Mouse (Mus musculus): Measurements from ENCODE around the gene Hyal1. TPM values are rescaled to one million over a fixed set of nuclear protein-coding genes. Genes with fewer than 3 reads are reported as not detected.

Hyal1 gene
- polyA plus RNA-seq, 1 experiment = 8.1 TPM

GRCm38 (mm10) chr9:107617461-107617860 is 40.7 kb downstream of the Hyal1 start:
- peaks cover 2% of the 10 kb centered on the region for H3K36me3 ChIP-seq (ENCODE audit: control insufficient read depth, insufficient read depth, low read length)
- 0 out of 2 replicates have a peak overlapping the region, but pooled peaks have one; percentile 91 for H3K27ac ChIP-seq (ENCODE audit: insufficient read depth, low read depth, low read length)
- DNase-seq = no peak
- H3K27me3 ChIP-seq (replicated peaks; ENCODE audit: control insufficient read depth, insufficient read depth, low read length) = no peaks in the 10 kb centered on the region
- H3K4me3 ChIP-seq (ENCODE audit: insufficient read depth, low read depth, low read length) = no peak overlapping the region
- TF ChIP-seq CTCF (conservative IDR thresholded peaks at IDR 0.05; ENCODE audit: insufficient read depth, insufficient read length, low read depth, low read length) = no peak
- no peak for TF ChIP-seq POLR2A (IDR thresholded peaks at IDR 0.05; ENCODE audit: low read depth, low read length)
- peaks cover 40% of the 10 kb centered on the region for H3K4me1 ChIP-seq (ENCODE audit: control insufficient read depth, insufficient read depth, low read length)
- WGBS = 75% methylated on average over 2 of the region's 2 CpGs

DNA sequence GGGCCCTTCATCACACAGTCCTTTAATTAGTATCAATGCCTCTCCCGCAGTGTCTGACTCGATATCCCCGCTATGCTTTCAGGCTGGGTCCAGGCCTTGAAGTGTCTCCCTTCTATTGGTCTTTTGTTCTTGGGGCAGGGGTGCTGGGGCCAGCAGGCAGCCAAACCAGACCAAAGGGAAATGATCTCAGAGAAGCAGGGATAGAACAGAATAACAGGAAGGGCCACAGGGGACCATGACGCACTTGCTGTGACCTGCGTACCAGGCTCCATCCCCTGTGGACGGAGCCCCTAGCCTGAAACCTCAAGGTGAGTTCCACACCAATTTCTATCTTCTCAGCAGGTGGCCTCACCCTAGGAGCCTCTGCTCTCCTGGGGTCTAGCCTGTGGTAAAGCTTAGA is 41.4 kb downstream of the Hyal1 start:
- TF ChIP-seq CTCF (conservative IDR thresholded peaks at IDR 0.05; ENCODE audit: insufficient read depth, insufficient read length, low read depth, low read length) (no peak), POLR2A (IDR thresholded peaks at IDR 0.05; ENCODE audit: low read depth, low read length) (no peak)
- no peak for DNase-seq
- H3K27ac ChIP-seq (ENCODE audit: insufficient read depth, low read depth, low read length) = peak overlapping the region; percentile 91
- no peak overlapping the region for H3K4me3 ChIP-seq (ENCODE audit: insufficient read depth, low read depth, low read length)
- peaks cover 37% of the 10 kb centered on the region for H3K4me1 ChIP-seq (ENCODE audit: control insufficient read depth, insufficient read depth, low read length)
- no peaks in the 10 kb centered on the region for H3K27me3 ChIP-seq (replicated peaks; ENCODE audit: control insufficient read depth, insufficient read depth, low read length)
- 78% methylated on average over 6 of the region's 6 CpGs for WGBS
- peaks cover 2% of the 10 kb centered on the region for H3K36me3 ChIP-seq (ENCODE audit: control insufficient read depth, insufficient read depth, low read length)

DNA sequence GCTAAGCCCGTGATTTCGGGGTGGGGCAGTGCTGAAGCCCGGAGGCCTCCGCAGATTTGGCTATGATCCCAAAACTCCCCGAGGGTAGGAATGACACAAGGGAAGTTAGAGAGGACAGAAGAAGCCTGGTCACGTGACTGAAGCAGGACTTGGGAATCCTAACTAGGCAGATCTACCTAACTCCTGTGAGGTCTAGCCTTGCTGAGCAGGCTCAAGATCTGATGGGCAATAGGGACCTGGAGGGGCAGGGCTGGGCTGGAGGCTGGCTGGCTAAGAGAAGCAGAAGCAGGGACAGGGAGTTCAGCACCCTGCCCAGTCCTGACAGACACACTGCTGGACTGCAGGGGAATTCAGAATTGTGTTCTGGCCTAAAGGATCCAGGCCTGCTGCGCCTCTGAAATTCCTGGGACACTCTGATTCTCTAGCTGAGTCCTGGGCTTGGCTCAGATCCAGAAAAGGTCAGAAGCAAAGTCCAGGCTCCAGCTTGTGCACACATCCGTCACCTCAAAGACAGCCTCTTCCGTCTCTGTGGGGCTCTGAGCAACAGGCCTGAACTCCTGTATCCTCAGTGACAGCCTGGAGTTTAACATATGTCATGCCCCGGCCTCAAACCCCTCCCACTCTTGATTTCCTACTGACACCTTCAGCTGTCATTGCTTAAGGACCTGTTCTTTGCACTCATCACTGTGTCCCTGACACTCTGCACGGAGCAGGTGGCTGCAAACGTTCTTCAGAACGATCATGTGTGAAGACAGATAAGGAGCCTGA is 42.2 kb downstream of the Hyal1 start:
- TF ChIP-seq CTCF (conservative IDR thresholded peaks at IDR 0.05; ENCODE audit: insufficient read depth, insufficient read length, low read depth, low read length) (no peak), POLR2A (IDR thresholded peaks at IDR 0.05; ENCODE audit: low read depth, low read length) (no peak)
- WGBS = 18% methylated on average over 13 of the region's 13 CpGs
- no peaks in the 10 kb centered on the region for H3K27me3 ChIP-seq (replicated peaks; ENCODE audit: control insufficient read depth, insufficient read depth, low read length)
- DNase-seq = peak; percentile 95
- peaks cover 36% of the 10 kb centered on the region for H3K4me1 ChIP-seq (ENCODE audit: control insufficient read depth, insufficient read depth, low read length)
- H3K27ac ChIP-seq (ENCODE audit: insufficient read depth, low read depth, low read length) = peak overlapping the region; percentile 91
- peaks cover 2% of the 10 kb centered on the region for H3K36me3 ChIP-seq (ENCODE audit: control insufficient read depth, insufficient read depth, low read length)
- no peak overlapping the region for H3K4me3 ChIP-seq (ENCODE audit: insufficient read depth, low read depth, low read length)

- WGBS = 36% methylated on average over 13 of the region's 13 CpGs
- Histone ChIP-seq H3K4me3 (ENCODE audit: insufficient read depth, low read depth, low read length) (no peak overlapping the region), H3K4me1 (ENCODE audit: control insufficient read depth, insufficient read depth, low read length) (peaks cover 41% of the 10 kb centered on the region), H3K36me3 (ENCODE audit: control insufficient read depth, insufficient read depth, low read length) (peaks cover 2% of the 10 kb centered on the region), H3K27me3 (replicated peaks; ENCODE audit: control insufficient read depth, insufficient read depth, low read length) (no peaks in the 10 kb centered on the region), H3K27ac (ENCODE audit: insufficient read depth, low read depth, low read length) (peak overlapping the region; percentile 79)
- DNase-seq = no peak
- TF ChIP-seq POLR2A (IDR thresholded peaks at IDR 0.05; ENCODE audit: low read depth, low read length) = no peak
- no peak for TF ChIP-seq CTCF (conservative IDR thresholded peaks at IDR 0.05; ENCODE audit: insufficient read depth, insufficient read length, low read depth, low read length)
These were observed 42.8 kb downstream of the Hyal1 start for GRCm38 (mm10) chr9:107619546-107619879.

DNA sequence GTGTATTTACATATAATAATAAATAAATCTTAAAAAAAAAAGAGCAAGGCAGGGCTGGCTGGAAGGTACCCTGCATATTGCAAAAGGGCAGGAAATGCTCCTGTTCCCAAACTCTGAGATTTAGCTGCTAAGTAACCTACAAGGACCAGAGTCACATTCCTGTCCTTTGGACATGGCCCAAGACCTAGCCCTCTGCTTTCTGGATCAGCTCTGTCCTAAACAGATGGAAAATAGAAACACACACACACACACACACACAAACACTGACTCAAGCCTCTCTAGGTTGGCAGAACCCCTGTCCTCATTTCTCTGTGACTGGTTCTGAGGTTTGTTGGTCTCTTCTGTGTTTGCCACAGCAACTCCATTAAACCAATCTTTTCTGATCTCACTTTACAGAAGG is 44.2 kb downstream of the Hyal1 start:
- Histone ChIP-seq H3K36me3 (ENCODE audit: control insufficient read depth, insufficient read depth, low read length) (no peaks in the 10 kb centered on the region; the same call in 1 of the 2 replicates), H3K27ac (ENCODE audit: insufficient read depth, low read depth, low read length) (peak overlapping the region; percentile 34; the same call in 1 of the 2 replicates), H3K27me3 (replicated peaks; ENCODE audit: control insufficient read depth, insufficient read depth, low read length) (no peaks in the 10 kb centered on the region), H3K4me1 (ENCODE audit: control insufficient read depth, insufficient read depth, low read length) (peaks cover 50% of the 10 kb centered on the region), H3K4me3 (ENCODE audit: insufficient read depth, low read depth, low read length) (no peak overlapping the region)
- TF ChIP-seq POLR2A (IDR thresholded peaks at IDR 0.05; ENCODE audit: low read depth, low read length) (no peak), CTCF (conservative IDR thresholded peaks at IDR 0.05; ENCODE audit: insufficient read depth, insufficient read length, low read depth, low read length) (no peak)
- peak; percentile 71 for DNase-seq

DNA sequence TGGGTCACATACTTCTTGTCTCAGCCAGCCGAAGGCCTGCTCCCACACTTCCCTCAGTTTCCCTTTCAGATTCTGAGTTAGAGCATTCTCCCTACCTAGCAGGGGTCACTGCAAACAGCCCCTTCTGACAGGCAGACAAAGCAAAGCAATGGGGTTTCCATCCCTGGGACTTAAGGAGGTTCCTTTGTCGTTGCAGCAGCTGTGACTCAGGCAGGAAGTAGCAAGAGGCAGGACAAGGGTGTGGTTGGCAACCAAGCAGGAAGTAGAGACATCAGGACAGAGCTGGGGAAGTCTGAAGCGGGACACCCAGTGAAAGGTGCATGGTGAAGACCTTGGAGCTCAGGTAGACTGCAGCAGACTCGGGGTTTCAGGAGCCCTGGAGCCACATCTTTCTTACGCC is 47.8 kb downstream of the Hyal1 start:
- DNase-seq = peak; percentile 73
- WGBS = 59% methylated on average over 5 of the region's 5 CpGs
- Histone ChIP-seq H3K4me1 (ENCODE audit: control insufficient read depth, insufficient read depth, low read length) (peaks cover 40% of the 10 kb centered on the region), H3K4me3 (ENCODE audit: insufficient read depth, low read depth, low read length) (no peak overlapping the region), H3K27ac (ENCODE audit: insufficient read depth, low read depth, low read length) (peak overlapping the region; percentile 62), H3K27me3 (replicated peaks; ENCODE audit: control insufficient read depth, insufficient read depth, low read length) (no peaks in the 10 kb centered on the region), H3K36me3 (ENCODE audit: control insufficient read depth, insufficient read depth, low read length) (no peaks in the 10 kb centered on the region; the same call in 1 of the 2 replicates)
- TF ChIP-seq CTCF (conservative IDR thresholded peaks at IDR 0.05; ENCODE audit: insufficient read depth, insufficient read length, low read depth, low read length) = no peak
- no peak for TF ChIP-seq POLR2A (IDR thresholded peaks at IDR 0.05; ENCODE audit: low read depth, low read length)

- TF ChIP-seq CTCF (conservative IDR thresholded peaks at IDR 0.05; ENCODE audit: insufficient read depth, insufficient read length, low read depth, low read length) (no peak), POLR2A (IDR thresholded peaks at IDR 0.05; ENCODE audit: low read depth, low read length) (no peak)
- no peak overlapping the region for H3K4me3 ChIP-seq (ENCODE audit: insufficient read depth, low read depth, low read length)
- no peaks in the 10 kb centered on the region for H3K27me3 ChIP-seq (replicated peaks; ENCODE audit: control insufficient read depth, insufficient read depth, low read length)
- H3K27ac ChIP-seq (ENCODE audit: insufficient read depth, low read depth, low read length) = peak overlapping the region; percentile 48
- 75% methylated on average over 3 of the region's 3 CpGs for WGBS
- peaks cover 35% of the 10 kb centered on the region for H3K4me1 ChIP-seq (ENCODE audit: control insufficient read depth, insufficient read depth, low read length)
- no peak for DNase-seq
- no peaks in the 10 kb centered on the region for H3K36me3 ChIP-seq (ENCODE audit: control insufficient read depth, insufficient read depth, low read length)
These were observed 48.2 kb downstream of the Hyal1 start for GRCm38 (mm10) chr9:107624951-107625350.

All from kidney, adult 2 months (tissue).